Mouse (Mus musculus) frontal cortex, postnatal 14 days (tissue): ENCODE data around the gene Scn1b.

Source experiments
- DNase-seq, 2 experiments: peaks; one replicate each; pipeline ENCODE4 v3.0.0; 2022; ENCODE audit warnings: low spot score in 2 of 2

Gene Scn1b

DNA sequence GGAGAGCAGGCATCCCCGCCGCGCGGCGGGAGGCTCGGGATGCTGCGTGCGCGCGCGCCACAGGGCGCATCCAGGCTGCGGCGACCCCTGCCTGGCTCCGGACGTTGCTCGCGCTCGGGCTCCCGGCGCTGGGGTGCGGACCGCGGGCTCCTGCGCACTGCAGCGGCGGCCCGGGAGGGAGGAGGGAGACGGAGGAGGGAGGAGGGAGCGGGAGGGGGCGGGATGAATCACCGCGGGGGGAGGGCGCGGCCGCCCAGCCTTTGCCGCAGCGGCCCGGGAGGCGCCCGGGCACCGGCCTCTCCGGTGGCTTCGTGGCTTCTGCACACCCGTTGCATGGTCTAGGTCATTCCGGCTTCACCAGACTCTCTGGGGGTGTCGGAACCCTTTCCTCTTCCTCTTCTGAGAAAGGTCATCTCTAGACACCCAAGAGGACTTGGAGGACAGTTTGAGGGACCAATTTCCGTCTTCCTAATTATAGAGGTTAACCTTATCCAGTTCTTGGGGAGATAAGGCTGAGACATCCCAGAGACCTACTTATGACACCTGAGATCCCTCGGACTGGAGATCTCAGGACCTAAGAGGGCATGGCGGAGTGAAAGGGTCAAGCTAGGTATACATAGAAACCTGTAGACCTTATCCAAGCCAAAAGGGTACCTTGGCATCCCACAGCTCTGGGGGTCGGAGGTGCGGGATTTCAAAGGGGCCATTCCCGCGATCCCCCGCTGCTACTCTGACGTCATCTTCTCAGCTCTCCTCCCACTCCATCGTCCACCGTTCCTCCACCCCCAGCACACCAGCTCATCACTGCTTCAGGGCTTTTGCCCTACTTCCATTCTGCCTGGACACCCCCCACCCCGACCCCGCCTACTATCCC is at the start of gene Scn1b:
Scn1b (minus strand) TSS at position 153 of the 874 bp plus-strand sequence.
- DNase-seq = peak in 1 of 2 experiments; percentile 66

DNA sequence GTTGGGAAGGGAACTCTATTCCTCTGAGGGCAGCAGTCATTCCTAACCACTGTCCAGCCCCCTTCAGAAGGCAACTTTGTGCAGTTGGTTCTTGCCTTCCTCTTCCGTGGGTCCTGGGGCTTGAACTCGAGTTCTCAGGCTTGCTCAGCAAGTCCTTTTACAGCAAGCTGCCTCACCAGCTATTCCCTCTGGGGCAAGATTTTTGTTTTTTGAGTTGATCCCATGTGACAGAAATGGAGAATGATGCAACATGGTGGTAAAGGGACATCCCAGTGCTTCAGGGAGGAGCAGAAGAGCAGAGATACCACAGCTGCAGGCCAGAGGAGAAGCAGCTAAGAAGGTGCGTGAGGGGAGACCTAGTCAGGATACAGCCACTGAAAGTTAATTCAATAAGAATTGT is 48.3 kb upstream of the Scn1b start:
- DNase-seq = no peak

DNA sequence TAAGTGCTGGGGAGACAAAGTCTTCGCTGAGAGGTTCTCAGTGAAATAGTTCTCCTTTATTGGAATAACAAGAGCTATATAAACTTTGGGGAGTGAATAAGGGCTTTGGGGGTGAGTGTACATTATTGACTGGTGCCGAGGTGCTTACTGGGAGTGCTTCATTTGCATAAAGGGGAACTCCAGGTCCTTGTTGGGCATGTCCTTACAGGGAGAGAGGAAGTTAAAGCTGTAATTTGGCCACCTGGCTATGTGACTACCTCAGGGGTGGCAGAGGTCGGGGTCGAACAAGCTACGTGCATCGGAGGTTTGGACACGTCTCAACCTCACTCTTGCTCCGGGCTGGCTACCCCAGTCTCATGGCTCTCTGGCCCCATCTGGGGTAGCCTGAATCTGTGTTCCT is 47.7 kb upstream of the Scn1b start:
- DNase-seq = no peak

DNA sequence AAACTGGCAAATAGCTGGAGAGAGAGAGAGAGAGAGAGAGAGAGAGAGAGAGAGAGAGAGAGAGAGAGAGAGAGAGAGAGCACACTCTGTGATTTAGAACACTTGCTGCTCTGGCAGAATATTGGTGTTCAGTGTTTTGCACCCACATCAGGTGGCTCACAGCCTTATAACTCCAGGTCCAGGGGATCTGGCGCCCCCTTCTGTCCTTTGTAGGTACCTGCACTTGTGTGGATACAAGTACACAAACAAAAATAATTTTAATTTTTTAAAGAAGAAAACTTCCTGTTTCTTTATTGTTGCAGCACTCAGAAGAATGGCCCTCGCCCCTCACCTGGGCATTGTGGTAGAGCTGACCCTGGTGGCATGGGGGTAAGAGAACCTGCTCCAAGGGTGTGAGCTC is 45.4 kb upstream of the Scn1b start:
- DNase-seq = no peak

DNA sequence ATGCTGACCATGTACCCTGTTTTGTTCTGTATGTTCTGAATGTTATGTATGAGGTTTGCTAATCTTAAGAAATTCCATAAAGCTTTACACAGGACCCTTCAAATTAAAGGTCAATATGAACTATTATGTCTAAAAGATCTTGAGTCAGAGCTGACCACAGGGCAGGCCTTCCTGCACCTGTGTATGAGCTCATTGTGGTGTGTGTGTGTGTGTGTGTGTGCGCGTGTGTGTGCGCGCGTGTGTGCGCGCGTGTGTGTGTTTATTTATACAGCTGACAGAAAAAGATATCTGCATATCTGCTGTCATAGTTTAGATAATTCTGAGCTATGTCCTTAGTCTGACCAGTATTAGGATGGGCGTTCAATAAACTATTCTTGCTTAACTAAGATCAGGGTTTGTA is 43.7 kb upstream of the Scn1b start:
- DNase-seq = no peak

DNA sequence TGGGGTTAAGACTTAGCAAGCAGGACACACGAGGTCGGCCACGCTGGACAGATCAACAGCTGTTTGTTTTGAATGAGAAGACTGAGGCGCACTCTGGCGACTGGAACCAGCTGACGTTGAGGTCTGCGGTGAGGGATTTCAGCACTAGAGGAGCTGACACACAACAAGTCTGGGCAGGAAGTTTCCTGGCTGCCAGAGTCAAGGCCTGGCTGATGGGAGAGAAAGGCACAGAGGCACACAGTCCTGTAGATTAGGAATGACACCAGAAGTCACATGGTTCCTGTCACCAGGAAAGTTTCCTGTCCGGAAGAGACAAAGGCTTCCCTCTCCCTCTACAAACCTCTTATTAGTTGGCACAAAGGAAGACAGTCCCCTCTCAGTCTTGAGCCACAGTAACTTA is 41.6 kb upstream of the Scn1b start:
- no peak for DNase-seq

DNA sequence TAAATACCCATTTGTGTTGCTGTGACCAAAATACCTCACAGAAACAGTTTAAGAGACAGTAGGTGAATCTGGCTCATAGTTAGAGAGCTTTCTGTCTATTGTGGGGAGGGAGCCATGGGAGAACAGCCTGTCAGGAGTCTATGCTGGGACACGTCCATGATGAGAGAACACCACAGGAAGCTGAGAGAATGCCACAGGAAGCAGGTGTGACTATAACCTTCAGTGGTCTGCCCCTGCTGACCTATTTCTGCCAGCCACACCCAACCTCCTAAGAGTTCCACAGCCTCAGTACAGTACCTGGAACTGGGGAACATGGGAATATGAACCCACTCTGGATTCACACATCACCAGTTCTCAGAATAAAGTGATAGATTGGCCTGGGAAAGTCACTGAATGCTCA is 37.9 kb upstream of the Scn1b start:
- DNase-seq = no peak

DNA sequence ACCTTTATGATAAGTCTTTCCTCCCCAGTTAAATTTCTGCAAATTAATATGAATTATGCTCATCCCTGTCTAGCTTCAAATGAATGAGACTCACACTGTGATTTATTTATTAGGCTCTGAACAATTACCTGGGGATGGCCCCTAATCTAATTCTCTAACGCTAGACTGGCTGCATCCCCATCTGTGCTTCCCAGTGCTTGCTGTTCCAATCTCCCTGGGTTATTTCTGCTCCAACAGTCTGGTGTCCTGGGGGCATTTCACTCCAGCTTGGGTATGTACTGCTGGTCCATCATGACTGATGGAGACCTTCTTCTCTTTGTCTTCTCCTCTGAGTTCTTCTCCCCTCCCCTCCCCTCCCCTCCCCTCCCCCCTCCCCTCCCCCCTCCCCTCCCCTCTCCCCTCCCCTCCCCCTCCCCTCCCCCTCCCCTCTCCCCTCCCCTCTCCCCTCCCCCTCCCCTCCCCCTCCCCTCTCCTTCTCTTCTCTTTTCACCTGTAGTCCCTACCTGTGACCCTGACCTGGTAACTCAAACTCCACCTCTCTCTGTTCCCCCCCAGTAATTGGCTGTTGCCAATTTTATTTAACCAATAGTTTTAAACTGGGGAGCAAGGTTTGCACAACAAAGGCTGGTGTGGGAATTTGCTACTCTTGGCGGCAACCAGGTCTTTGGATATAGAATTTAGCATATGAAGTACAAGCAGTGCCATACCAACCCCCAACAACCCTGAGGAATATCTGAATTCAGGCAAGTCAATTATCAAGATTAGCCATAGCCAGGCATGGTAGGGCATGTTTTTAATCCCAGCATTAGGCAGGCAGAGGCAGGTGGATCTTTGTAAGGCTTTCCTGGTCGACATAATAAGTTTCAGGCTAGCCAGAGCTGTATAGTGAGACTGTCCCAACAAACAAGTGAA is 37.1 kb upstream of the Scn1b start:
- no peak for DNase-seq

DNA sequence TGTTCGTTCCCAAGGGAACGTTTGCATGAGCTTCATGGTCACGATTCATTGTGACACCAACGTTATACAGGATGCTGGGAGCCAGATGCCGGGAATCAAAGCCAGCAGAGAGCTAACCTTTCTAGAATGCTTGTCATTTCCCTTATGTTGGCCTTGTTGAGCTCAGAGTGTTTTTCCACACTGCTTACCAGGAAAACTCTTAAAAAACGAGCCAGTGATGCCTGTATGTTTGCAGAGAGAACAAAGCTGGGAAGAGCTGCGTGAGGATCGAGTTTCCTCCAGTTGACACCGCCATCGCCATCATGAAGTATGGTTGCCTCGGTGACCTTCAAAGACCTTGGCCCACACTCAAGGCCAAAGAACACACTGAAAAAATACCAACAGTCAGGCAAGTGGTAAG is 35.5 kb upstream of the Scn1b start:
- no peak for DNase-seq

DNA sequence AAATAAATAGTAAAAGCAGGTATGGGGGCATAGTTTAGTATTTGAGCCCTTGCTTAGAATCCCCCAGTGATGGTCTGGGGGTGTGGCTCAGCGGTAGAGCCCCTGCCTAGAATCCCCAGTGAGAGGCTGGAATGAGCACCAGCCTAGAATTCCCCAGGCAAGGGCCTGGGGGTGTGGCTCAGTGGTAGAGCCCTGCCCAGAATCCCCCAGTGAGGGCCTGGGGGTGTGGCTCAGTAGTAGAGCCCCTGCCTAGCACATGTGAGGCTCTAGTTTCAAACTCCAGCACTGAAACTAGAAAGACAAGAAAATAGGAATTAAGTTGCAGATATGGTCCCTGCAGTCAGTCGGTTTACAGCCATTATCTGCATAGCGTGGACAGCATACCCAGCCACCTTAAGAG is 35.0 kb upstream of the Scn1b start:
- DNase-seq = no peak

DNA sequence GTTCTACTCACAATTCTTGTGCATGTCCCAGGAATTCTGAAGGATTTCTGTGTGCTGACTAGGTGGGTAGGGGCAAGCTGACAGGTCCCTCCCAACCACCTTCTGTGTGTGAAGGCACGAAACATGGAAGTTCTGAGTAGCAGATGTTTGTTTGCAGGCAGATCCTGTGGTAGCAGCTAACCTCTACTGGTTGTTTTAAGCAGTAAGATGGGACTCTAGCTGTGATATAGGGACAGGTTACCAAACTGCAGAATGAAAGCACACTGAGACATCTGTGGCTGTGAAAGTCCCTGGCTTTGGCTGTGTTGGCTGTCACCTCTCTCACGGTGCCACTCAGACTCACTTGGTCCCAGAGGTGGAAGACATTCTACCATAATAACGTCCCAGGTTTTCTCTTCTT is 34.4 kb upstream of the Scn1b start:
- DNase-seq = no peak

DNA sequence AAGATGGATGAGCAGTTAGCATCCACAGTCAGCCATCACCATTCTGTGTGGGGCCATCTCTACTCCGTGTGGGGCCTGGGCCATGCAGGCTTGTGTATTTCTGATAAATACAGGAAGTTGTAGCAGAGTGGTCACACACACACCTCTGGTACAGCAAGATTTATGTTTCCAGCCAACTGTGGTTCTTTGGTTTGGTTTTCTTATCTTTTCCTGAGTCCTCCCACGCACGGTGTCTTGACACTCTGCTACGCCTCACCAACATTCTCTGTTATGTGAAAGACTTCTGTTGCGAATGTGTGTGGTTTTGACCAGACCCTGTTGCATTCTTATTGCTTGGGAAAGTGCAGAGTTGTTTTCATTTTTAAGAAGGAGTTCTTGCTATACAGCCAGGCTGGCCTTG is 34.0 kb upstream of the Scn1b start:
- DNase-seq = no peak

DNA sequence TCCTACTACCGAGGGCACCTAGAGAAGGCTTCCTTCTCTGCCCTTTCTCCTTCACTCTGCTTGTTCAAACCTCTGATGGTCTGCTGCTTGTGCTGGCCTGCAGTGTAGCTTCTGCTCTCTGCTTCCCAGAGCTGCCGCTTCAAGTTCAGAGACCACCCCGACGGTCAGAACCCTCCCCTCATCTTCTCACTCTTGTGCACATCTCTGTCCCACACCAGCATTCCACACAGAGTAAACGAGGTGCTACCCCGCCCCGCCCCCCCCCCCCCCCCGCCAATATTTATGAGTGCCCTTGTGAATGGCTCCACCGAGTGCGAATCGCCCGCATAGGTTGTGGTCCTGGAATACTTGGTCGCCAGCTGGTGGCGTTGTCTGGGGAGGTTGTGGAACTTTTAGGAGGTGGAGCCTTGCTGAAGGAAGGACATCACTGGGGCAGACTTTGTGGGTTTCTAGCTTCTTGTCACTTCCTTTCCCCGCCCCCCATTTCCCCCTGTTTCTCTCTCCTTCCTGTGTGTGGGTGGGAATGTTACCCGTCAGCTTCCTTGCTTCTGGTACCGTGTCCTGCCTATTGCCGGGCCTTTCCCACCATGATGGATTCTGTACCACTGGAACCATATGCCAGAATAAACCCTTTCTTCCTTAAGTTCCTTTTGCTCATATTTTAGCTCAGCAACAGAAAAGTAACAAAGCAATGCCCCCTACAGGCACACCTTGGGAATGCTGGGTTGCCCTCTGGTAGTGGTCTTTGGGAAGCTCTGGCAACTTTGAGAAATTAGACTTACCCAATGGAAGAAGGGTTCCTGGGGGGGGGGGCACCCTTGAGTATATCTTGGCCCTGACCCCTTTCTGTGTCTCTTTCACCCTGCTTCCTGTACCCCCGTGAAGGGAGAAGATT is 29.5 kb upstream of the Scn1b start:
- no peak for DNase-seq

DNA sequence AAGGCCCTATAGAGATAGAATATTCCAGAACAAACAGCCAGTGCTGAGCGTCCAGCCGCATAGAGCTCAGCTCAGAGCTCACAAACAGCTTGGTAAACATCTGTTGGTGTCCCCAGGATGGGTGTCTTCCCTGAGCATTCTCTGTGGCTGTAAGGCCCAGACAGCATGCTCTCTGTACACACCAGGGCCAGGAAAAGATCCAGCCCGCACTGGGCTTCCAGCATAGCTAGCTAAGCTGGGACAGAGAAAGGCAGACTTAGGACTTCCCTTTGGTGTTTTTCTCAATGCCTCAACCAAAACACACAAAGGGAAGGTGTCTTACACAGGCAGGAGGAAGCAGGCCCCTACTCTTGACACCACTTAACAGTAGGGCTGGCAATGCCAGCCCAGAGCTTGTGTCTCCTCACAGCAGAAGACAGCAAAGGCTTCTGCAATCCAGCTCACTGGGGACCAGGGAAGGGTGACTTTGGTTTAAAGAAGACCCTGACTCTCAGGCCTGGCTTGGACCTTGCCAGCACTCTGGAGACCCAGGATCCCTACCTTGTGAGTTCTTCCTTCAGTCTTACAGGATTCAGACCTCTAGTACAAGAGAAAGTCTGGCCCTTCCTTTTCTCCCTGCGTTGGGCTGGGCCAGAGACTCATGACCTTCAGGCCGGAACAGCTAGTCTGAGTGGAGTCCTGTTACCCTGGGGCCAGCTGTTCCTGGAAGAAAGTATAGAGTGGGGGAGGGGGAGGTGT is 28.7 kb upstream of the Scn1b start, which contains the start of gene Gramd1a:
Gramd1a (minus strand) TSS at position 601 of the 738 bp plus-strand sequence.
- no peak for DNase-seq

DNA sequence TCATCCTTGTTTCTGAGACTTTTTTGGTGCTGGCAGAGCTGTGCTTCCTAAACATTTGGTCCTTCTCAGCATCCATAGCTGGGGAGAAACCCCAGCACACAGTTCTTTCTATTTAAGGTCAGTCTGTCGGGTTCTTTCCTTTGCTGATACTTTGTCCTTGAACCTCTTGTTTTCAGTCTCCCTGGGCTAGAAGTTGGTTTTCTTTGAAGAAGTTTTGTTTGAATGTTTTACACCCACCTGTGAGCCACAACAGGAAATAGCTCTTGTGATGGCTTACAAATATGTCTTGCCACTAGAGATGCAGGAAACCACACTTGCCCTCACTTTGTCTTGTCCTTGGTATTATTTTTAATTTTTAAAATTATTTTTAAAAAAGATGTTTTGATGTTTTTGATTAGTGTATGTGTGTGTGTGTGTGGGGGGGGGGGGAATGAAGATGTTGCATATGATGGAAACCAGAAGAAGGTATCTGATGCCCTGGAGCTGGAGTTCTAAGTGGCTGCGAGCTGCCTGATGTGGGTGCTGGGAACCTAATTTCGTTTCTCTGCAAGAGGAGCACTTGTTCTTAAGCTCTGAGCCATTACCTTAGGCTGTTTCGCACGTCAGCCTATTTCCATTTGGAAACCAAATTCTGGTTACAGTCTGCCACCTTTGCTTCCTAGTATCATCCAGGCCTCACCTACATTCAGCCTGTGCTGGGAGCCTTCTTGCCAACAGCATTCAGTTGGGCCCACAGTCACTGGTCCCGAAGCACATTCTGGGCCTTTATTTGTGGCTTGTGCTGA is 26.9 kb upstream of the Scn1b start:
- DNase-seq = no peak

DNA sequence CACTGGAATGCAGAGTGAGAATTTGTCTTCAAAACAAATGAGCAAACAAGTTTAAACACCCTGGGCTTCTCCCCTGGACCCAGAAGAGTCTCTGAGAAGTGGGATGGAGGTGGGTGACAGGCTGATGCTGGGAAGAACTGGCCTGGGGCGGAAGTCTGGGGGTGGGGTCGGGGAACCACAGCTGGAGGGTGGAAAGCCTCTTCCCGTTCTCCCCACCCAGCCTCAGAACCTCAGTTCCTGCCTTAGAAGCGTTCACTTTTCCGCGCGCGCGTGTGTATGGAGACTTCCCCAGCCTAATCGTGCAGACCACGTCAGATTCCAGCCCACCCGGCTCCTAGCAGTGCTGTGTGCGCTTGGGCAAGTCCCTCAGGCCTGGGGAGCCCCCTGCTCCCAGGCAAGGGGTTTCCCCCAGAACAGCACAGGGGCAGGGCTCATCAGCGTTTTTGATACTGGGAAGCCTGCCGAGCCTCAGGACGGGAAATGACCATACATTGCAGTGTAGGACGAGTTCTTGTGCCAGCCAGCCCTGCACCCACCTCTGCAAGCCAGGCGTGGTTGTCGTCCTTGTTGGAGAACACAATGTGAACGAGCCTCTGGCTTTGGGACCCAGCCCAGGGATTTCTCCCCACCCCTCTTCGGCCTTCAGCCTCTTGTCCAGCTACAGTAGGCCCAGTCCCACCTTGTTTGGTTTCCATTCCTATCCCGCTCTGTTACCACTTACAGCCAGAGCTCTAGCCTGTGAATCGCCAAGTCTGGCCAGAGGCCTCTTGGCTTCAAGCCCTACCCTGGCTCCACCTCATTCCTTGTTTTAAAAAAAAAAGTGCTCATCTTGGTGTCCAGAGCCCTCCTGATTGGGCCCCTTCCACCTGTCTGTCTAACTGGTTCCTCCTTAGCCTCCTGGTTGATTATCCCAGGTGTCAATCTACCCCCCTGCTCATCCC is 24.8 kb upstream of the Scn1b start:
- DNase-seq = no peak

DNA sequence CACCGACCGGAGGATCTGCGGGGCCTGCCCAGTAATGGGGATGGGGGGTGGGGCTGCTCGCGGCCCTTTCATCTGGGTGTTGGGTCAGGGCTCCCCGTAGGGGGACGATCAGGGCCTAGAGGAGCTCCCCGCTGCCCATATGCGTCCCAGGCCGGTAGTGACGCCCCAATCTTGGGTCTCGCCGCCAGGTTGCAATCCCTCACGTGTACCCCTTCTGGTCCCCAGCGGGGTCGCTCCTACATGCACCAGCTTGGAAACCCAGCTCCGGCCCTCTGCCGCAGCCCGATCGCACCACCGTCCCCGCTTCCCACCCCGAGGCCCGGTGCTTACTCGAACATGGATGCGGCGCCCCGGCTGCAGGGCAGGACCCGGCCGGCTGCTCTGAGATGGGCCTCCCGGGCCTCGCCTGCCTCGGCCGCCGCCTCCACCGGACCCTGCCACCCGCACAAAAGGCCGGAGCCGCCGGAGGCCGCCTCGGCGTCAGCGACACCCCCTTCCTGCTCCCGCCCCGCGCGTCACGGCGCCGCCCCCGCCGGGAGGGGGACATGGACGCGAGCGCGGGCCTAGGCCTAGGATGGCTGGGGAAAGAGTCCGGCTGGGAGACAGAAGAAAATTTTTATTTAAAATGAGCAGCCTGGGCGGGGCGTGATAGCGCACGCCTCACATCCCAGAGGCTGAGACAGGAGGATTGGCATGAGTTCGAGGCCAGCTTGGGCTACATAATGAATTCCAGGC is 23.9 kb upstream of the Scn1b start:
- peak; percentile 77 to 78 for DNase-seq
